Mouse (Mus musculus) myocyte (in vitro differentiated cells): ENCODE results near the gene Mfsd4b3. TPM values are rescaled to one million over a fixed set of nuclear protein-coding genes. Genes with fewer than 3 reads are reported as not detected.

ENCODE experiments used
- H3K27me3 ChIP-seq: one replicate; pipeline ENCODE4 v1.6.1; 2011; ENCODE audit not compliant: control insufficient read depth, insufficient read depth, insufficient read length
- H3K36me3 ChIP-seq: one replicate; pipeline ENCODE4 v1.6.1; 2011; ENCODE audit not compliant: control insufficient read depth, insufficient read depth
- H3K4me2 ChIP-seq: one replicate; pipeline ENCODE4 v1.6.1; 2011; ENCODE audit warnings: low read depth, control low read depth
- H3K4me3 ChIP-seq: one replicate; pipeline ENCODE4 v1.5.1; 2011; ENCODE audit warnings: mild to moderate bottlenecking, control low read depth, moderate library complexity
- H3K79me2 ChIP-seq: one replicate; pipeline ENCODE4 v1.6.1; 2011; ENCODE audit not compliant: control insufficient read depth, insufficient read depth
- H3ac ChIP-seq: one replicate; pipeline ENCODE4 v1.6.1; 2011; ENCODE audit not compliant: control insufficient read depth, insufficient read length
- CEBPB ChIP-seq: IDR thresholded peaks from 2 replicates; pipeline ENCODE4 v1.6.1; 2011; ENCODE audit warnings: mild to moderate bottlenecking, moderate library complexity; ENCODE audit not compliant: poor library complexity, insufficient read depth, severe bottlenecking
- E2F4 ChIP-seq: IDR thresholded peaks from one replicate; pipeline ENCODE4 v1.6.1; 2011; ENCODE audit warnings: mild to moderate bottlenecking, control low read depth, moderate library complexity; ENCODE audit not compliant: insufficient read depth
- MAX ChIP-seq: IDR thresholded peaks from one replicate; pipeline ENCODE4 v1.6.1; 2011; ENCODE audit warnings: low read depth, mild to moderate bottlenecking, control low read depth
- MYOD1 ChIP-seq, 3 experiments: IDR thresholded peaks; one replicate each; pipeline ENCODE4 v1.6.1; 2011; ENCODE audit warnings: control low read depth in 2 of 3, low read depth in 2 of 3, mild to moderate bottlenecking in 2 of 3, moderate library complexity in 1 of 3; ENCODE audit not compliant: insufficient read length in 2 of 3, control insufficient read depth in 1 of 3
- MYOG ChIP-seq, 3 experiments: IDR thresholded peaks; one replicate each; pipeline ENCODE4 v1.6.1; 2011; ENCODE audit warnings: control low read depth in 2 of 3, low read depth in 2 of 3, mild to moderate bottlenecking in 2 of 3; ENCODE audit not compliant: insufficient read length in 2 of 3, control insufficient read depth in 1 of 3, insufficient read depth in 1 of 3
- POLR2A ChIP-seq: IDR thresholded peaks from one replicate; pipeline ENCODE4 v1.6.1; 2011; ENCODE audit warnings: low read depth, mild to moderate bottlenecking, control low read depth, moderate library complexity; ENCODE audit not compliant: insufficient read length
- POLR2AphosphoS2 ChIP-seq: IDR thresholded peaks from one replicate; pipeline ENCODE4 v1.6.1; 2011; ENCODE audit warnings: low read depth, control low read depth; ENCODE audit not compliant: insufficient read length
- REST ChIP-seq: IDR thresholded peaks from one replicate; pipeline ENCODE4 v1.6.1; 2011; ENCODE audit warnings: mild to moderate bottlenecking, control low read depth, moderate library complexity; ENCODE audit not compliant: insufficient read depth, insufficient read length
- SRF ChIP-seq: IDR thresholded peaks from one replicate; pipeline ENCODE4 v1.6.1; 2011; ENCODE audit warnings: low read depth; ENCODE audit not compliant: control insufficient read depth, insufficient read length
- TCF12 ChIP-seq: IDR thresholded peaks from one replicate; pipeline ENCODE4 v1.6.1; 2011; ENCODE audit warnings: mild to moderate bottlenecking, control low read depth; ENCODE audit not compliant: poor library complexity, insufficient read depth, severe bottlenecking
- TCF3 ChIP-seq: IDR thresholded peaks from one replicate; pipeline ENCODE4 v1.6.1; 2011; ENCODE audit warnings: low read depth, control low read depth; ENCODE audit not compliant: insufficient read length
- USF1 ChIP-seq: IDR thresholded peaks from one replicate; pipeline ENCODE4 v1.6.1; 2011; ENCODE audit warnings: low read depth, mild to moderate bottlenecking, control low read depth, moderate library complexity
- polyA plus RNA-seq: library from polyadenylated mRNA; unstranded; fragments of >200 nt; fragmentation: generic; extraction: Trizol; gene quantifications from one replicate; pipeline ENCODE4 v1.2.1, GENCODE M21; 2012; ENCODE audit warnings: missing spikeins

The Mfsd4b3 gene
- polyA plus RNA-seq, 1 experiment, result 0.64 TPM

GRCm38 (mm10) chr10:40000746-40001145 is 40.8 kb upstream of the Mfsd4b3 start:
- Histone ChIP-seq H3K4me2 (no peak overlapping the region), H3K36me3 (no peaks in the 10 kb centered on the region), H3ac (no peak overlapping the region), H3K79me2 (no peaks in the 10 kb centered on the region), H3K27me3 (no peaks in the 10 kb centered on the region), H3K4me3 (no peak overlapping the region)
- TF ChIP-seq MYOD1 (IDR thresholded peaks at IDR 0.05; ENCODE audit: control insufficient read depth in 1 of 3, insufficient read length in 2 of 3, low read depth in 2 of 3) (no peak), CEBPB (no peak), MAX (no peak), REST (no peak), POLR2AphosphoS2 (no peak), POLR2A (no peak), SRF (no peak), TCF3 (no peak)

GRCm38 (mm10) chr10:39991155-39991554 is 31.2 kb upstream of the Mfsd4b3 start:
- Histone ChIP-seq H3K79me2 (no peaks in the 10 kb centered on the region), H3K36me3 (no peaks in the 10 kb centered on the region), H3K4me2 (no peak overlapping the region), H3K4me3 (no peak overlapping the region), H3ac (no peak overlapping the region), H3K27me3 (no peaks in the 10 kb centered on the region)
- TF ChIP-seq POLR2A, result no peak
- no peak for TF ChIP-seq E2F4
- no peak for TF ChIP-seq SRF
- TF ChIP-seq MYOG (IDR thresholded peaks at IDR 0.05; ENCODE audit: control insufficient read depth in 1 of 3, insufficient read depth in 1 of 3, insufficient read length in 2 of 3, low read depth in 2 of 3), result no peak
- no peak for TF ChIP-seq REST
- TF ChIP-seq TCF3, result no peak
- TF ChIP-seq USF1, result no peak

DNA sequence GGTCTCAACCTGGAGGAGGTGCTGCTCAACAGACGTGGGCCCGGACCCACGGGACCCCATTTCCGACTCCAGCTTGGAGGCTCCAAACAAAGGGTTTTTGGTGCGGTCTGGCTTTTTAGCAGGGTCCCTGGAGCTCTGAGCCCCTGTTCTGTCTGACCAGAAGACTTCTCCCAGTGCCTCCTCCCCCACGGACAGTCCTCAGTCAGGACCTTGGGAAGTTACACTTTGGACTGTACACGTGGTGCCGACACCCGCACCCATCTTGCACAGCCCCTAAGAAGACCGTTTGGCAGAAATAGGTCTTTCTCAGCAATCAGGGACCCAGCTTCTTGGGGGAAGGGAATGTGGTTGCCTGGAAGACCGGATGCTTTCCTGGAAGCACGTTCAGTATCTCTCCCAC is 26.5 kb upstream of the Mfsd4b3 start, which contains the start of gene Mfsd4b5:
Gene Mfsd4b5, minus strand, starts transcription at position 181 of the 400 bp plus-strand sequence.
- H3K36me3 ChIP-seq, result no peaks in the 10 kb centered on the region
- H3K4me2 ChIP-seq, result no peak within 1 kb of the TSS
- no peak for TF ChIP-seq USF1
- TF ChIP-seq CEBPB, result no peak
- TF ChIP-seq SRF, result no peak
- TF ChIP-seq MYOD1 (IDR thresholded peaks at IDR 0.05; ENCODE audit: control insufficient read depth in 1 of 3, insufficient read length in 2 of 3, low read depth in 2 of 3), result no peak
- TF ChIP-seq MYOG (IDR thresholded peaks at IDR 0.05; ENCODE audit: control insufficient read depth in 1 of 3, insufficient read depth in 1 of 3, insufficient read length in 2 of 3, low read depth in 2 of 3), result no peak
- no peak for TF ChIP-seq E2F4
- no peak within 1 kb of the TSS for H3K4me3 ChIP-seq
- H3K79me2 ChIP-seq, result no peaks in the 10 kb centered on the region
- no peaks in the 10 kb centered on the region for H3K27me3 ChIP-seq
- no peak within 1 kb of the TSS for H3ac ChIP-seq

DNA sequence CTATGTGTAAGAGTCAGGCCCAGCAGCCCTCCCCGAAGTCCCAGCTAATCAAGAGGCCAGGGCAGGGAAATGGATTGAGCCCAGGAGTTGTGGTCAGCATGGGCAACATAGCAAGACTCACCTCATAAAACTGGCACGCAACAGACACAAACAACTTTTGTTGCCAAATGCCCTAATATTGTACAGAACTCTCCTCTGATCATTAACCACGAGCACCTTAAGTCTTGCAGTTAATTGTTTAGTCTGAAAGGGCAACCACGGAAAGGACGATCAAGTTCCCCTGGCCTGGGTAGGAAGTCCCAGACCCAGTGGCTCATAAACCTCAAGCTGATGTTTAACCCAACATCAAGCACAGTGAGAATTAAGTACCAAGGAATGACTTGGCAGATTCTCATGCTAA is 22.7 kb upstream of the Mfsd4b3 start:
- no peaks in the 10 kb centered on the region for H3K79me2 ChIP-seq
- no peak overlapping the region for H3K4me3 ChIP-seq
- H3K27me3 ChIP-seq, result no peaks in the 10 kb centered on the region
- H3ac ChIP-seq, result no peak overlapping the region
- no peaks in the 10 kb centered on the region for H3K36me3 ChIP-seq
- no peak for TF ChIP-seq USF1
- no peak for TF ChIP-seq MYOG (IDR thresholded peaks at IDR 0.05; ENCODE audit: control insufficient read depth in 1 of 3, insufficient read depth in 1 of 3, insufficient read length in 2 of 3, low read depth in 2 of 3)
- no peak for TF ChIP-seq POLR2AphosphoS2
- no peak for TF ChIP-seq TCF3
- no peak for TF ChIP-seq E2F4
- no peak overlapping the region for H3K4me2 ChIP-seq

DNA sequence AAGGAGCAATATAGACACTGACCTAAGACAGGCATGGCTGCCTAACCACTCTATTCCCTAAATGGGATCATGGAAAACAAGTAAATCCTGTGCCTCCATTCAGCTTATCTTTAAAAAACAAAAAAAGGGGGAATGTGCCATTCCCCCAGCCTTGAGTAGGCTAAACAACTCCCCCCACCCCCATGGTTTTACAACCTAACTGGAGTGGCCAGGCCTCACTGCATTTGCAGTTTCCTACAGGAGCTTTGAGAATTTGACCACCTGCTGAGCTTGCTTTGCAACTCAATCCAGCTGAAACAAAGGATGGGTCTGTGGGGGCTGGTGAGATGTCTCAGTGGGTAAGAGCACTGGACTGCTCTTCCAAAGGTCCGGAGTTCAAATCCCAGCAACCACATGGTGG is 18.3 kb upstream of the Mfsd4b3 start:
- Histone ChIP-seq H3K4me3 (no peak overlapping the region), H3K79me2 (no peaks in the 10 kb centered on the region), H3K27me3 (no peaks in the 10 kb centered on the region), H3K36me3 (no peaks in the 10 kb centered on the region), H3K4me2 (no peak overlapping the region), H3ac (no peak overlapping the region)
- TF ChIP-seq USF1 (no peak), MYOD1 (IDR thresholded peaks at IDR 0.05; ENCODE audit: control insufficient read depth in 1 of 3, insufficient read length in 2 of 3, low read depth in 2 of 3) (no peak)

- Histone ChIP-seq H3K4me3 (no peak overlapping the region), H3K27me3 (no peaks in the 10 kb centered on the region), H3K36me3 (no peaks in the 10 kb centered on the region), H3K4me2 (no peak overlapping the region), H3K79me2 (no peaks in the 10 kb centered on the region), H3ac (no peak overlapping the region)
- TF ChIP-seq POLR2AphosphoS2, result no peak
- TF ChIP-seq USF1, result no peak
- TF ChIP-seq SRF, result no peak
- TF ChIP-seq MYOD1 (IDR thresholded peaks at IDR 0.05; ENCODE audit: control insufficient read depth in 1 of 3, insufficient read length in 2 of 3, low read depth in 2 of 3), result no peak
- TF ChIP-seq CEBPB, result no peak
- no peak for TF ChIP-seq MAX
- TF ChIP-seq POLR2A, result no peak
- no peak for TF ChIP-seq REST
- TF ChIP-seq E2F4, result no peak
- no peak for TF ChIP-seq TCF12
- no peak for TF ChIP-seq MYOG (IDR thresholded peaks at IDR 0.05; ENCODE audit: control insufficient read depth in 1 of 3, insufficient read depth in 1 of 3, insufficient read length in 2 of 3, low read depth in 2 of 3)
- TF ChIP-seq TCF3, result no peak
These were observed 17.4 kb upstream of the Mfsd4b3 start for GRCm38 (mm10) chr10:39977346-39977745.
